Mouse (Mus musculus) embryonic stem cell, embryonic (primary cell): Measurements from ENCODE around the gene Olfr91.

Experiments used
- CTCF ChIA-PET, 4 experiments: fragments of 300-600 bp in 2 of 4; fragments of 350-600 bp in 2 of 4; sonication (Branson Sonifier 250); formaldehyde crosslinking; loops; one replicate each; lab custom pipeline; 2022; ENCODE audit warnings: inconsistent platforms in 2 of 4; lab: Charles Lee
- POLR2A ChIA-PET, 4 experiments: fragments of 300-600 bp in 2 of 4; fragments of 350-600 bp in 2 of 4; sonication (Branson Sonifier 250); formaldehyde crosslinking; loops; one replicate each; lab custom pipeline; 2022; ENCODE audit warnings: antibody characterized with exemption in 4 of 4, inconsistent platforms in 1 of 4; lab: Charles Lee

The Olfr91 gene

GRCm38 (mm10) chr17:37047332-37047976 lies 50.6 kb downstream of the Olfr91 start:
- CTCF ChIA-PET, result interaction anchor here in 2 of 4 experiments (0.6 to 1.0 kb wide), 4 partner anchors 26 to 1344 kb away, joined by 3 to 14 read pairs (median 4); no protein-coding TSS in a partner anchor
- POLR2A ChIA-PET, result interaction anchor here (0.6 to 31.8 kb wide), 30 partner anchors 8 to 210 kb away, joined by 3 to 863 read pairs (median 5); partner anchors contain the start of genes Trim26 (in 1 of the 4) and Zfp57 (in 1 of the 4)

GRCm38 (mm10) chr17:37046312-37047112 lies 51.6 kb downstream of the Olfr91 start:
- ChIA-PET CTCF (interaction anchor here (0.6 to 1.6 kb wide), 16 partner anchors 19 to 210 kb away, joined by 3 to 10 read pairs (median 4); partner anchors contain the start of gene Trim26 (in 1 of the 4)), POLR2A (interaction anchor here (0.6 to 31.8 kb wide), 77 partner anchors 8 to 1164 kb away, joined by 3 to 863 read pairs (median 5); partner anchors contain the start of genes 2410137M14Rik (in 4 of the 4), Rnf39 (in 2 of the 4), H2-M5 (in 1 of the 4) and Mog (in 1 of the 4))

DNA sequence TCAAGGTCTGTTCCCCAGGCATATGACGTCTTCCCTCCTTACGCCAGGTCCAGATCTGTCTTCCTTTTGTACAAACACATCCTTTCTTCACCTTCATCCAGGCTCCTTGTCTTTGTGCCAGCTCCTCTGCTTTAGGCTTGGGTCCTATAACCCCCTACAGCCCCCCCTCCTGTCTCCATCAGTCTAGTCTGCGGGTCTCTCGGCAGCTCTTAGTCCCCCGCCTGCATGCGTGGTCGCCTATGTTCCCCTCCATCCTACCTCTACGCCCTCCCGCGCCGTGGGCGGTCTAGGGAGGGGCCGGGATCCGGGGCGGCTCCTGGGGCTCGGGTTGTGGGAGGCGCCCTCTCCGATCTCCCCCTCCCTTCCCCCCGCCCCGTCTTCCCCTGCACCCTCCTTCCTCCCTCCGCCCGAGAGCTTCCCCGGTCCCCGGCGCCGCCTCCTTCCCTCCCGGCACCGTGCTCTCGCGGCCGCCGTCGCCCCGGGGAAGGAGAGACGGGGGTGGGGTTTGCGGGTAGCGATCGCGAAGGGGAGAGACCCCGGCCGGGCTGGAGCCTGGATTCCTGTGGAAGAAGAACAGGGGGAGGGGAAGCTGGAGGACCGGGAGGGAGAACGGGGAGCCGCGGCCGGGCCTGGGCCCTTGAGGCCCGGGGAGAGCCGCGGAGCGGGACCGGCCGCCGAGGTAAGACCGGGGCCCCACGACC lies 52.3 kb downstream of the Olfr91 start, which contains the start of gene Gabbr1:
Gene Gabbr1 (plus strand): TSS at position 356 of the 701 bp plus-strand sequence.
- CTCF ChIA-PET, result interaction anchor here (0.6 to 1.6 kb wide), 20 partner anchors 18 to 1461 kb away, joined by 3 to 10 read pairs (median 4); partner anchors contain the start of gene Trim26 (in 1 of the 4)

DNA sequence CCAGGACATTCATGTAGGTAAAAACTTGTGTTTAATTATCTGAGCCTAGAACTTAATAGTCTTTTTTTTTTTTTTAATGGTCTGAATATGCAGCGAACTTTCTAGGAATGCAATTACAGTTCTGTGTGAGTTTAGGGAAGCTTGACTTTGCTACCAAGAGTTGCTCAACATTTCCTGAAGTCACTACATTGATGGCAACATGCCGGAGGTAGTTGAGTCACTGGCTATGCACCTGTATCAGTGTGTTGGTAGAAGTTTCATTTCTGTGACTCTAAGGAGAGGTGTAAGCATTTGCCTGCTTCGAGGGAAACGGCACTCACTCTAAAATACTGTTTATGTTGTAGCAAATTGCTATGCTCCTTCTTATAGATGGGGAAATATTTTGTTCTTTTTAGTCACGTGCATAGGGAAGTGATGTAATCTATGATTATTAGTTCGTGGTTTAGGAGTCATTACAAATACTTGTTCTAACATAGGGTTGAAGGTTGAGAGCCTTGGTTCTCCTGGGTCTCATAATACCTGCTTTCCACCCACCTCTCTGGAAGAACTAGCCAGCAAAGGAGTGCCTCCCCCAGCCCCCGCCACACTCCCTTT lies 53.3 kb downstream of the Olfr91 start:
- ChIA-PET CTCF (interaction anchor here in 3 of 4 experiments (0.5 to 1.4 kb wide), 6 partner anchors 10 to 208 kb away, joined by 3 to 6 read pairs (median 4); partner anchors contain the start of gene Trim26 (in 1 of the 3)), POLR2A (interaction anchor here (0.6 to 31.8 kb wide), 66 partner anchors 7 to 208 kb away, joined by 3 to 863 read pairs (median 6); partner anchors contain the start of genes 2410137M14Rik (in 4 of the 4), Mog (in 1 of the 4), Rnf39 (in 1 of the 4) and Trim26 (in 1 of the 4))

More for the DNA sequence above, 52.3 kb downstream of the Olfr91 start, which contains the start of gene Gabbr1:
- POLR2A ChIA-PET, result interaction anchor here (0.6 to 31.8 kb wide), 88 partner anchors 7 to 1163 kb away, joined by 3 to 863 read pairs (median 5); partner anchors contain the start of genes 2410137M14Rik (in 4 of the 4), Mog (in 2 of the 4), Rnf39 (in 2 of the 4) and H2-M5 (in 1 of the 4)
